Comparison of ENCODE assay signal across 19 mouse cellular contexts in the genomic region with DNA sequence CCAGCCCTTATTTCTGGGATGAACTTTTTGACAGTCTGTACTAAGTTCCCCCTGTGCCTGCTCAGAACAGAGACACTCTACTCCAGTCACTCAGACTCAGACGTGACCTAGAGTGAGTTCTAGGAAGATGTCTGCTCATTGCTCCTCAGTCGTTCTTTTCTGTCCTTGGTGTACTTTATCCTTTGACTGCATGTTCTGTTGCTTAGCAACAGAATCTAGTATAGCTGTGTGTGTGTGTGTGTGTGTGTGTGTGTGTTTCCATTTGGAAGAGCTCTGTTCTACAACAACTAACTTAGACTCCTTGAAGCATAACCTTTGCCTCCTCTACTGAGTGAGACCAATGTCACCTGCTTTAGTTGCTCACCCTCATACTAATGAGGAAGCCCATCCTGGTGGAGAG.
DNase-seq lines count a peak whose midpoint lies in the region; ATAC-seq and TF ChIP-seq lines count a peak whose summit lies in the region.
"Had no signal": no experiment of that assay in that cellular context is flagged by ENCODE, and none has a peak within 500 bp of the region (broad histone marks: within the 10 kb centered on the region; RNA-seq: fewer than 3 reads in every experiment).

No protein-coding gene starts in this region.

- H3K27ac ChIP-seq in forebrain, postnatal 0 days (ENCODE audit: low read depth, low read length): no peak overlapping the region
- no peak overlapping the region for H3K27ac ChIP-seq in forebrain, embryonic 13.5 days
- no peak overlapping the region for H3K27ac ChIP-seq in midbrain, embryonic 14.5 days (replicated peaks; ENCODE audit: low read depth, low read length)
- no peak overlapping the region for H3K27ac ChIP-seq in midbrain, embryonic 10.5 days (replicated peaks)
- H3K27ac ChIP-seq: embryonic facial prominence, embryonic 12.5 days; heart, embryonic 13.5 days; hindbrain, embryonic 12.5 days had no signal

- H3K4me2 ChIP-seq in forebrain, postnatal 0 days (ENCODE audit: low read depth): no peak overlapping the region
- H3K4me2 ChIP-seq in forebrain, embryonic 13.5 days: no peak overlapping the region
- no peak overlapping the region for H3K4me2 ChIP-seq in midbrain, embryonic 14.5 days (ENCODE audit: low read length)
- H3K4me2 ChIP-seq: embryonic facial prominence, embryonic 12.5 days; heart, embryonic 13.5 days; hindbrain, embryonic 12.5 days had no signal

- H3K9me3 ChIP-seq in forebrain, postnatal 0 days (ENCODE audit: low read length): no peaks in the 10 kb centered on the region
- H3K9me3 ChIP-seq in forebrain, embryonic 13.5 days (replicated peaks): no peaks in the 10 kb centered on the region
- H3K9me3 ChIP-seq in midbrain, embryonic 14.5 days (ENCODE audit: control insufficient read depth, low read length): no peaks in the 10 kb centered on the region
- H3K9me3 ChIP-seq in midbrain, embryonic 10.5 days (replicated peaks): no peaks in the 10 kb centered on the region
- H3K9me3 ChIP-seq: embryonic facial prominence, embryonic 12.5 days; hindbrain, embryonic 12.5 days had no signal

- H3K9ac ChIP-seq in forebrain, postnatal 0 days: no peak overlapping the region
- H3K9ac ChIP-seq in forebrain, embryonic 13.5 days: no peak overlapping the region
- H3K9ac ChIP-seq in midbrain, embryonic 14.5 days (replicated peaks; ENCODE audit: low read length): no peak overlapping the region
- H3K9ac ChIP-seq: embryonic facial prominence, embryonic 12.5 days; heart, embryonic 13.5 days; hindbrain, embryonic 12.5 days had no signal

- no peaks in the 10 kb centered on the region for H3K36me3 ChIP-seq in forebrain, postnatal 0 days (ENCODE audit: insufficient read depth)
- no peaks in the 10 kb centered on the region for H3K36me3 ChIP-seq in forebrain, embryonic 13.5 days (ENCODE audit: poor library complexity, severe bottlenecking)
- no peaks in the 10 kb centered on the region for H3K36me3 ChIP-seq in midbrain, embryonic 14.5 days (ENCODE audit: control insufficient read depth, insufficient read depth, low read length)
- no peaks in the 10 kb centered on the region for H3K36me3 ChIP-seq in midbrain, embryonic 10.5 days
- H3K36me3 ChIP-seq: embryonic facial prominence, embryonic 12.5 days; heart, embryonic 13.5 days; hindbrain, embryonic 12.5 days had no signal

- H3K4me1 ChIP-seq in forebrain, postnatal 0 days (ENCODE audit: insufficient read depth): no peaks in the 10 kb centered on the region
- 0 out of 2 replicates have a peak, but pooled peaks cover 5% of the 10 kb centered on the region for H3K4me1 ChIP-seq in forebrain, embryonic 13.5 days
- no peaks in the 10 kb centered on the region for H3K4me1 ChIP-seq in midbrain, embryonic 14.5 days (ENCODE audit: control insufficient read depth, insufficient read depth, low read length)
- peaks cover 5% of the 10 kb centered on the region for H3K4me1 ChIP-seq in midbrain, embryonic 10.5 days
- H3K4me1 ChIP-seq: embryonic facial prominence, embryonic 12.5 days; heart, embryonic 13.5 days had no signal

- peak; percentile 59 for DNase-seq in forebrain, postnatal 0 days
- DNase-seq in midbrain, embryonic 14.5 days: peak; percentile 47
- no peak for DNase-seq in midbrain, embryonic 10.5 days (ENCODE audit: low spot score)
- peak; percentile 6 for DNase-seq in right cerebral cortex, postnatal 4 days
- no peak for DNase-seq in right cerebral cortex, postnatal 36 days (ENCODE audit: low spot score in 2 of 2)
- no peak for DNase-seq in layer of hippocampus, postnatal 36 days
- DNase-seq: adrenal gland, adult 8-10 months; adrenal gland, postnatal 36 days; cerebellum, adult 11-12 months; cerebellum, adult 9-10 months; cerebellum, postnatal 25 days; gastrocnemius, postnatal 36 days; heart, adult 11 months; heart, postnatal 36 days had no signal

- peak; percentile 60 for ATAC-seq in forebrain, postnatal 0 days
- ATAC-seq in forebrain, embryonic 13.5 days: no peak
- no peak for ATAC-seq in midbrain, embryonic 14.5 days (ENCODE audit: low FRiP score, low TSS enrichment)
- ATAC-seq: intestine, embryonic 16.5 days had no signal

- H3K4me3 ChIP-seq in forebrain, postnatal 0 days (ENCODE audit: low read depth, low read length): no peak overlapping the region
- H3K4me3 ChIP-seq in forebrain, embryonic 13.5 days: no peak overlapping the region
- H3K4me3 ChIP-seq in midbrain, embryonic 14.5 days (replicated peaks; ENCODE audit: low read depth, low read length): no peak overlapping the region
- H3K4me3 ChIP-seq in midbrain, embryonic 10.5 days: no peak overlapping the region
- H3K4me3 ChIP-seq: embryonic facial prominence, embryonic 12.5 days; heart, embryonic 13.5 days; hindbrain, embryonic 12.5 days had no signal

- no peak for TF ChIP-seq CTCF in forebrain, postnatal 0 days (IDR thresholded peaks at IDR 0.05; ENCODE audit: low read depth)

- WGBS in forebrain, postnatal 0 days: 36% methylated on average over 2 of the region's 2 CpGs
- WGBS in forebrain, embryonic 13.5 days: 55% methylated on average over 2 of the region's 2 CpGs
- WGBS in midbrain, embryonic 14.5 days: 31% methylated on average over 2 of the region's 2 CpGs
- WGBS in midbrain, embryonic 10.5 days: 74% methylated on average over 2 of the region's 2 CpGs

- no peaks in the 10 kb centered on the region for H3K27me3 ChIP-seq in forebrain, postnatal 0 days (ENCODE audit: insufficient read depth, low read length)
- no peaks in the 10 kb centered on the region for H3K27me3 ChIP-seq in forebrain, embryonic 13.5 days
- no peaks in the 10 kb centered on the region for H3K27me3 ChIP-seq in midbrain, embryonic 14.5 days (ENCODE audit: control insufficient read depth, insufficient read depth, low read length)
- H3K27me3 ChIP-seq in midbrain, embryonic 10.5 days (ENCODE audit: low read depth, poor library complexity, severe bottlenecking): no peaks in the 10 kb centered on the region
- H3K27me3 ChIP-seq: embryonic facial prominence, embryonic 12.5 days; heart, embryonic 13.5 days; hindbrain, embryonic 12.5 days had no signal

Comparison
In these comparisons a context has a peak if more than half of its experiments do, and no peak if none do; other contexts are left out.
1. DNase-seq: peak in forebrain, postnatal 0 days (single experiment), midbrain, embryonic 14.5 days (single experiment) and right cerebral cortex, postnatal 4 days (single experiment); none in midbrain, embryonic 10.5 days (single experiment), right cerebral cortex, postnatal 36 days (0 of 2) and layer of hippocampus, postnatal 36 days (0 of 2).